Mouse (Mus musculus) stomach, embryonic 14.5 days (tissue): ENCODE measurements around the gene Susd6. TPM values are rescaled to one million over a fixed set of nuclear protein-coding genes. Genes with fewer than 3 reads are reported as not detected.

ENCODE experiments used
- ATAC-seq: fragments of 200-750 bp; cut with Nextera tagmentation; 2 replicates; pipeline ENCODE4 v1.8.0; 2017; ENCODE audit warnings: low read depth, moderate TSS enrichment; ENCODE audit not compliant: insufficient number of reproducible peaks, insufficient read depth, low FRiP score
- H3K27ac ChIP-seq: fragments of 300-500 bp; sonication (generic); 2 replicates; pipeline ENCODE4 v1.5.1; 2014; ENCODE audit warnings: mild to moderate bottlenecking, low read length, moderate library complexity, mixed read lengths
- H3K27me3 ChIP-seq: fragments of 300-500 bp; sonication (generic); 2 replicates; pipeline ENCODE4 v1.6.1; 2014; ENCODE audit warnings: low read length, control low read depth, mixed read lengths; ENCODE audit not compliant: control insufficient read depth, insufficient read depth
- H3K36me3 ChIP-seq: fragments of 300-500 bp; sonication (generic); 2 replicates; pipeline ENCODE4 v1.6.1; 2014; ENCODE audit warnings: mild to moderate bottlenecking, control low read depth, low read length, moderate library complexity, mixed read lengths; ENCODE audit not compliant: control insufficient read depth, insufficient read depth
- H3K4me1 ChIP-seq: fragments of 300-500 bp; sonication (generic); 2 replicates; pipeline ENCODE4 v1.6.1; 2014; ENCODE audit warnings: low read length, control low read depth, mixed read lengths; ENCODE audit not compliant: control insufficient read depth, insufficient read depth
- H3K4me2 ChIP-seq: fragments of 300-500 bp; sonication (generic); replicated peaks from 2 replicates; pipeline ENCODE4 v1.6.1; 2014; ENCODE audit warnings: low read depth, low read length, control low read depth
- H3K4me3 ChIP-seq: fragments of 300-500 bp; sonication (generic); 2 replicates; pipeline ENCODE4 v1.5.1; 2014; ENCODE audit warnings: low read depth, low read length, control low read depth
- H3K9ac ChIP-seq: fragments of 300-500 bp; sonication (generic); replicated peaks from 2 replicates; pipeline ENCODE4 v1.6.1; 2014; ENCODE audit warnings: low read depth, mild to moderate bottlenecking, control low read depth, low read length, moderate library complexity, mixed read lengths
- H3K9me3 ChIP-seq: fragments of 300-500 bp; sonication (generic); 2 replicates; pipeline ENCODE4 v1.6.1; 2016; ENCODE audit warnings: low read depth, low read length, control low read depth; ENCODE audit not compliant: control insufficient read depth
- whole genome bisulfite sequencing: fragments of 180-500 bp; shearing (Covaris S2); extraction: QIAGEN DNeasy Blood & Tissue Kit; methylation state at CpG from one replicate; pipeline ENCODE4 v1.1.7; 2014; 5-methylcytosine and 5-hydroxymethylcytosine counted together
- polyA plus RNA-seq: library from polyadenylated mRNA; unstranded; fragments of >200 nt; fragmentation: Nextera tagmentation; extraction: Ambion mirVana; gene quantifications from 2 replicates; pipeline ENCODE4 v1.2.1, GENCODE M21; 2014

The Susd6 gene
- polyA plus RNA-seq, 1 experiment from 2014 or later = 20.8 TPM

GRCm38 (mm10) chr12:80853737-80854136 lies 63.4 kb downstream of the Susd6 start:
- no peak for ATAC-seq
- H3K27ac ChIP-seq = no peak overlapping the region
- H3K4me3 ChIP-seq = no peak overlapping the region
- no peaks in the 10 kb centered on the region for H3K9me3 ChIP-seq
- H3K4me2 ChIP-seq = no peak overlapping the region
- H3K27me3 ChIP-seq = no peaks in the 10 kb centered on the region
- no peaks in the 10 kb centered on the region for H3K36me3 ChIP-seq
- H3K9ac ChIP-seq = no peak overlapping the region
- peaks cover 5% of the 10 kb centered on the region; the same call in 1 of the 2 replicates for H3K4me1 ChIP-seq
- 55% methylated on average over 3 of the region's 3 CpGs for WGBS

- 97% methylated on average over 4 of the region's 4 CpGs for WGBS
- no peaks in the 10 kb centered on the region for H3K27me3 ChIP-seq
- H3K4me2 ChIP-seq = no peak overlapping the region
- no peak overlapping the region for H3K27ac ChIP-seq
- no peaks in the 10 kb centered on the region for H3K36me3 ChIP-seq
- H3K4me1 ChIP-seq = peaks cover 5% of the 10 kb centered on the region; the same call in 1 of the 2 replicates
- ATAC-seq = no peak
- no peak overlapping the region for H3K9ac ChIP-seq
- H3K9me3 ChIP-seq = no peaks in the 10 kb centered on the region
- H3K4me3 ChIP-seq = no peak overlapping the region
These were observed 64.4 kb downstream of the Susd6 start for GRCm38 (mm10) chr12:80854671-80855070.

DNA sequence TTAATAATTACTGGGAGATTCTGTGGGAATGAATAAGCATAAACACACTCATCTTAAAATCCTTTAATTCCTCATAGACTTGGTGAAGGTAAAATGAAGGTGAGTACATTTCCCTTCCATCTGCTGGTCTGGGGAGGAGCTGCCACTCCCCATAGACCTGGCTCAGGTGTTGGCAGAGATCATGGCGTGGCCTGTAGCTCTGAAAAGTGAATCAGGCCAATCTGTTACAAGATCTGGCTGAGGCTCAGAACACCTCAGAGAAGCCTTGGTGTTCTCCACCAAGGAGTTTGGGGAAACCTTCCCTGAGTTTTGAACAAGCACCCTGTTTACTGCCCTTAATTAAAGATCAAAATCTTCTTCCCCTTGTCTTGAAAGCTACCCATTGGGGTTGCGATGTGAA lies 64.8 kb downstream of the Susd6 start:
- ATAC-seq = no peak
- WGBS = 96% methylated on average over 2 of the region's 2 CpGs
- no peaks in the 10 kb centered on the region for H3K36me3 ChIP-seq
- peaks cover 5% of the 10 kb centered on the region; the same call in 1 of the 2 replicates for H3K4me1 ChIP-seq
- H3K27ac ChIP-seq = no peak overlapping the region
- H3K27me3 ChIP-seq = no peaks in the 10 kb centered on the region
- no peaks in the 10 kb centered on the region for H3K9me3 ChIP-seq
- H3K4me2 ChIP-seq = no peak overlapping the region
- H3K4me3 ChIP-seq = no peak overlapping the region
- no peak overlapping the region for H3K9ac ChIP-seq

- no peaks in the 10 kb centered on the region for H3K27me3 ChIP-seq
- peaks cover 5% of the 10 kb centered on the region; the same call in 1 of the 2 replicates for H3K4me1 ChIP-seq
- no peak overlapping the region for H3K9ac ChIP-seq
- no peak overlapping the region for H3K4me2 ChIP-seq
- H3K9me3 ChIP-seq = no peaks in the 10 kb centered on the region
- ATAC-seq = no peak
- no peaks in the 10 kb centered on the region for H3K36me3 ChIP-seq
- 29% methylated on average over 1 of the region's 1 CpGs for WGBS
- no peak overlapping the region for H3K27ac ChIP-seq
- no peak overlapping the region for H3K4me3 ChIP-seq
These were observed 65.3 kb downstream of the Susd6 start for GRCm38 (mm10) chr12:80855581-80855980.

- ATAC-seq = no peak
These were observed 67.5 kb downstream of the Susd6 start for GRCm38 (mm10) chr12:80857636-80858293.

GRCm38 (mm10) chr12:80858307-80858706 lies 68.0 kb downstream of the Susd6 start:
- WGBS = 78% methylated on average over 2 of the region's 2 CpGs
- H3K4me1 ChIP-seq = peaks cover 13% of the 10 kb centered on the region
- no peaks in the 10 kb centered on the region for H3K9me3 ChIP-seq
- no peaks in the 10 kb centered on the region for H3K36me3 ChIP-seq
- H3K9ac ChIP-seq = no peak overlapping the region
- no peak overlapping the region for H3K27ac ChIP-seq
- no peak overlapping the region for H3K4me2 ChIP-seq
- ATAC-seq = no peak
- H3K27me3 ChIP-seq = no peaks in the 10 kb centered on the region
- H3K4me3 ChIP-seq = no peak overlapping the region

More at GRCm38 (mm10) chr12:80857636-80858293, 67.5 kb downstream of the Susd6 start:
- Histone ChIP-seq H3K9ac (no peak overlapping the region), H3K4me3 (no peak overlapping the region), H3K27ac (no peak overlapping the region), H3K4me2 (no peak overlapping the region), H3K9me3 (no peaks in the 10 kb centered on the region), H3K27me3 (no peaks in the 10 kb centered on the region), H3K4me1 (peaks cover 13% of the 10 kb centered on the region), H3K36me3 (no peaks in the 10 kb centered on the region)
- 84% methylated on average over 3 of the region's 3 CpGs for WGBS

- H3K9me3 ChIP-seq = no peaks in the 10 kb centered on the region
- H3K4me2 ChIP-seq = no peak overlapping the region
- WGBS = 0% methylated on average over 1 of the region's 1 CpGs
- no peak overlapping the region for H3K27ac ChIP-seq
- H3K27me3 ChIP-seq = no peaks in the 10 kb centered on the region
- H3K36me3 ChIP-seq = no peaks in the 10 kb centered on the region
- no peak overlapping the region for H3K4me3 ChIP-seq
- ATAC-seq = no peak
- no peak overlapping the region for H3K9ac ChIP-seq
- H3K4me1 ChIP-seq = peaks cover 8% of the 10 kb centered on the region; the same call in 1 of the 2 replicates
These were observed 71.6 kb downstream of the Susd6 start for GRCm38 (mm10) chr12:80861916-80862315.

DNA sequence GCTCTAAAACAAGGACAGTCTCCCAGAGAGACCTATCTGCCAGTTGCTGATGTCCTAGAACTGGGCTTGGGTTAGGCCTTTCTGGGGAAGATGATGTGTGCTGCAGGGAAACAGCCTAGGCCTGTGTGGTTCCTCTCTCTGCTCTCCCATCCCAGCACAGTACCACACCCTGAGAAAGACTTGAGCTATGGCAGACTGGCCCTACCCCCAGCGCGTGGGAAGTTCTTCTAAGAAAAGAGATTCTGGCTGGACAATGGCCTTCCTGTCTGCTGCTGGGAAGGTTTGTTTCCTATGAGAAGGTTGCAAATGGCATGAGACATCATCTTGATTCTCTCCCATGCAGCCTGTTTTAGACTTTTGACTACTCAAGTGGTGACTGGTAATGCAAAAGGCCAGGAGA lies 73.1 kb downstream of the Susd6 start:
- Histone ChIP-seq H3K4me3 (no peak overlapping the region), H3K36me3 (no peaks in the 10 kb centered on the region), H3K9me3 (no peaks in the 10 kb centered on the region), H3K9ac (no peak overlapping the region), H3K4me1 (peaks cover 8% of the 10 kb centered on the region; the same call in 1 of the 2 replicates), H3K27me3 (no peaks in the 10 kb centered on the region), H3K27ac (no peak overlapping the region), H3K4me2 (no peak overlapping the region)
- WGBS = 64% methylated on average over 2 of the region's 2 CpGs
- ATAC-seq = no peak

DNA sequence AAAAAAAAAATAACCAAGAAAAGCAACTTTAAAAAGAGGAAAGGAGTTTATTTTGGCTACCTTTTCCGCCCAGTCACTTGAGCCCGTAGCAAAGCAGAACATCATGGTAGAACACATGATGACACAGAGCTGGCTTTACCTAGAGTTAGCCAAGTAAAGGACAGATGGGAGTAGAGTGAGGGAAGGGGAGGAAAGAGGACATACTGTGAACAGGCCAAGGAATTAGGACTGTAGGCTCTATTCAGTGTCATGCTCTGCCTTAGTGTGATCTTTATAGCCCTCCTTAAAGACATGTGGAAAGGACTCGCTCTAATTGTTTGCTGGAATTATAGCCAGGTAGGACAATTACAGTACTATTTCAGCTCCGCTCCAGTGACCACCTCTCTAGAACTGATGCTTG lies 74.9 kb downstream of the Susd6 start:
- Histone ChIP-seq H3K9ac (no peak overlapping the region), H3K4me1 (peaks cover 8% of the 10 kb centered on the region; the same call in 1 of the 2 replicates)
- 96% methylated on average over 4 of the region's 4 CpGs for WGBS

More for the DNA sequence above, 74.9 kb downstream of the Susd6 start:
- Histone ChIP-seq H3K4me2 (no peak overlapping the region), H3K36me3 (peaks cover 3% of the 10 kb centered on the region; the same call in 1 of the 2 replicates), H3K4me3 (no peak overlapping the region), H3K9me3 (no peaks in the 10 kb centered on the region), H3K27ac (no peak overlapping the region), H3K27me3 (no peaks in the 10 kb centered on the region)
- no peak for ATAC-seq
